Mouse (Mus musculus) adrenal gland, adult 2 months (tissue): ENCODE data around the gene Fmn2. TPM values are rescaled to one million over a fixed set of nuclear protein-coding genes. Genes with fewer than 3 reads are reported as not detected.

Experiments used
- DNase-seq: peaks from one replicate; pipeline ENCODE4 v3.0.0; 2021
- polyA plus RNA-seq: library from polyadenylated mRNA; depleted of rRNA; stranded (reverse); fragments of >200 nt; gene quantifications from 2 replicates; pipeline ENCODE4 v1.2.3, GENCODE M21; 2012; rRNA removed
- total RNA-seq, 2 experiments: library from RNA; stranded (reverse); gene quantifications; 2 replicates each; pipeline ENCODE4 v1.2.3; 2021

Gene Fmn2
- total and polyA plus RNA-seq, 3 experiments = 0.52 to 3.9 (median 3.9) TPM

DNA sequence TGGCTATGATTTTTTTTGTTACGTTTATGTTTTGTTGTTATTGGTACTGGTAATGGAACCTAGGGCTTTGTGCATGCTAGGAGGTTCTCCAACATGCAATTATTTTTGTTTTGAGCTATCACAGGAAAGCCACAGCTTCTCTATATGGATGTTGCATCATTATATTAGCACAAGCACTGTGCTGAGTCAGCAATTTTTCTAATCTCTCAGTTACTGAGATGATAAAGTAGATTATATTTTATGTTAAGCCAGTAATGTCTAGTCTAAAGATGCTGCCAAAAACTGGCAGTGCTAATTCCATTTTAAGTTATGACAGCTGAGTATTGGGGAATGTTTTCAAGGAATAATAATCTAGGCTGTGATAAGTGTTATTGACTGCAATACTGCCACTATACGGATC lies 287.0 kb downstream of the Fmn2 start:
- no peak for DNase-seq

DNA sequence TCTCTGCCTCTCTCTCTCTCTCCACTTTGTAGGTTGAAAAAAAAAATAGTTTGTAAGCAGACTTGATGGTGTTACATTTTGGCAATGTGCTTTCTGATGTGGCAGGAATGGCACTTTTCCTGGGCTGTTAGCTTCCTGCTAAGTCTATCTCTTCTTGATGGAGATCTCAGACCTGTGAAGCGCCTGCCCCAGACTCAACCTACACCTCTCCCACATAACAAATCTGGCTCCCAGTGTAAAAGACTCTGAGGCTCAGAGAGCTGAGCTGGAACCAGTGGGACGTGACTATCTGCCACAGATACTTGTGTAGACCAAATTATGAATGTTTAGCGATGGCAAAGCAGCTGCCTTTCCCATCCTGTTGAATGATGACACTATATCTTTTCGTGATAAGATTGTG lies 310.2 kb downstream of the Fmn2 start:
- DNase-seq = no peak

DNA sequence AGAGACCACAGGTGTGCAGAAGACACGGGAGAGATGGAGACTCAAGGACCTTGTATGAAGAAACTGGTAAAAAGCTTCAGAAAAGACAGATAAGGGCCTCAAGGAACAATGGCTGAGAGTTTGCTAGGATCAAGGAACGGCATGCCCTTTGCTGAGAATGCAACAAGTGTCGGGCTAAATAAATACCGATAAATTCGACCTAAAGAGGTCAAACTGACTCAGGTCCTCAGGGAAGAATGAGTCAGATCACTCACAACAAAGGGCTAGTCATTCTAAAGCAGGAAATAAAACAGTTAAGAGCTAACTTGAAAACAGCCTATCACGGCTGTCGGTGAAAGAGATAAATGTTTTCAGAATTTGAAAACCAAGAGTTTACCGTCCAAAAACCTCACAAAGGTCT lies 324.9 kb downstream of the Fmn2 start:
- DNase-seq = no peak

DNA sequence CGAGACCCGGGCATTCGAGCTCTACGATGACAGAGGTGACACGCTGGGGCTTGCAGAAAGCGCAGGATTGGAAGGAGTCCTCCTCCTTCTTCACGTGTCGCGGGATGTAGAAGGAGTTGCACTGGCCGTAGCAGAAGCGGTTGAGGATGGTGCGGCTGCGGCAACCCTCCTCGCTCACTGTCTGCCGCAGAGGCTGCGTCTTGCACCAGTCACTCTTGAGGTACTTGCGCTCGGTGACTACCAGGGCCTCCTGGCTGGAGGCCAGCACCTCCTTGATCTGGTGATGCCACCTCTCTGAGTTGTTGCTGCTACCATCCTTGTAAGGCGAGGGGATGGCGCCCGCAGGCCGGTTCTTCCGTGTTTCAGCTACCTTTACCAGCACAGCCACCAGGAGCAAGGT lies 335.2 kb downstream of the Fmn2 start:
- DNase-seq = no peak

DNA sequence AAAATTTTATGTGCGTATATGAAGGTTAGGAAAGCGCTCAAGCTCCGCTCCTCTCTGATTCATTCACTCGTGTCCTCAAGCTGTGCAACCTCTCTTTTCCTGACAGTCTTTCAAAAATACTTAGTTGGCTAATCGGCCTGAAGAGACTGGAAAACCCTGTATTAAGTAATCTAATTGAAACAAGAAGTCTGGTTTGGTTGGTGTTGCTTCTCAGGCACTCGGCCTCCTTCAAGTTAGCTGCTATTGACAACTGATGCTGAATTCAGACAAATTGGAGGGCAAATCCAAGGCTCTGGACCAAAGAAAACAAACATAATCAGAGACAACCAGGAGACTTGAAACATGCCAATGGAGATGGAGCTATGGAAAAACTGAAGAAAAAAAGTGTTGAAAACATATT lies 343.2 kb downstream of the Fmn2 start:
- DNase-seq = no peak

DNA sequence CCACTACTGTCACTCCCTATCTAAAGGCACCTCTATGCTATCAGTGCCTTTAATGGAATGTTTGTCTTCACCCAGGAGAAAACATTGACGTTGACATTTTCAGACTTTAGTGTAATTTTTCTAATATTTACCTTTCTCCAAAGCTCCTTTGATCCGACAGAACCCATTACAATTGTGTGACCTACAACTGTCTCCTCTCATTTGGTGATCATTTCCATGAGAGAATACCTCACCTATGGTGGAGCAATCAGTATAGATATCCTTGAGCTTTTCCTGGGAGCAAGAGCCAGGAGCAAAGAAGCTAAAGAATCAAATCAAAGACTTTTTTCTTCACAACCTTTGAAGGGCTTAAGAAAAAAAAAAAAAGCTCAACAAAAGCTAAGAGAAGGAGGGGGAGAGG lies 354.6 kb downstream of the Fmn2 start:
- no peak for DNase-seq

DNA sequence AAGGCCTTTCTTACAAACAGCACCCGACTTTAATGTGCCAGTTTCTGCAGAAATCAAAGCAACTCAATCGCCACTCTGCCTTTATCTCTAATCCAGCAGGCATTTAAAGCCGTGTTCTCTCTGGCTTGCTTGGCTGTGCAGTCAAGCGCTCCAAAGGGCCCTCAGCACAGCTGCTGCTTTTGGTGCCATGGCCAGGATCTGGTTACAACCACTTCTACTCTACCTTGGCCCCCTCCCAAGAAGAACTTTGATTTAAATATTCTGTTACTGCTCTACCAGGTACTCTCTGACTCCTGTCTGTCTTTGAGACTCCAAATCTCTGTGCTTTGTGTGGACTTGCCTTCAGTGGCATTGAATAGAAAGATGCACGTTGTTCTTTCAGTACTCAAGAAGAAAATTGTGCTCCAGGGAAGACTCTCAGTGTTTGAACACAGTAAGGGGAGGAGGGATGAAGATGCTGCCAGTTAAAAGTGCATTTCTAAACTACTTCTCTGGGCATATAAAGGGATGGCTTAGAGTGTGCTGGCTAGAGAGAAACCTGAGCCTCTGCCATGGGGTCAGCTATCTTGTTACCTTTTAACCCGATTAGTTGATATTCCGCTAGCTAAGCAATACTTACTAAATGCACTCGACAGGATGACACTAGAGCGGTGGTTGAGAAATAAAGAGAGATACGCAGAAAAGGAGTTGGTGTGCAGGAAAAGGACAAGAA lies 358.9 kb downstream of the Fmn2 start:
- no peak for DNase-seq

Other genes starting within 250 kb of the Fmn2 start
- not detected for gene Olfr419, start 249.8 kb upstream of the Fmn2 start, total RNA-seq
- gene Olfr419, start 249.8 kb upstream of the Fmn2 start, polyA plus RNA-seq = not detected in 2 replicates
- not detected for gene Mptx1, start 171.3 kb upstream of the Fmn2 start, total RNA-seq
- not detected in 2 replicates for gene Mptx1, start 171.3 kb upstream of the Fmn2 start, polyA plus RNA-seq
- gene Olfr417, start 136.7 kb upstream of the Fmn2 start, total RNA-seq = not detected
- gene Olfr417, start 136.7 kb upstream of the Fmn2 start, polyA plus RNA-seq = not detected in 2 replicates
- gene Olfr248, start 110.8 kb upstream of the Fmn2 start, total RNA-seq = not detected
- gene Olfr248, start 110.8 kb upstream of the Fmn2 start, polyA plus RNA-seq = not detected in 2 replicates
- not detected for gene Olfr414, start 77.8 kb upstream of the Fmn2 start, total RNA-seq
- gene Olfr414, start 77.8 kb upstream of the Fmn2 start, polyA plus RNA-seq = not detected in 2 replicates
- gene Olfr220, start 59.7 kb upstream of the Fmn2 start, total RNA-seq = not detected
- gene Olfr220, start 59.7 kb upstream of the Fmn2 start, polyA plus RNA-seq = not detected in 2 replicates